Mouse (Mus musculus) thymus, postnatal 25 days (tissue): ENCODE results near the gene Tamm41.
A peak's percentile ranks its signal among the peaks of the same experiment; 100 is the strongest.

Experiments used
- DNase-seq: peaks from one replicate; pipeline ENCODE4 v3.0.0; 2022

Gene Tamm41

GRCm38 (mm10) chr6:114970895-114971294, 66.8 kb downstream of the Tamm41 start:
- peak; percentile 11 for DNase-seq

GRCm38 (mm10) chr6:114970386-114970785, 67.3 kb downstream of the Tamm41 start:
- DNase-seq: no peak

GRCm38 (mm10) chr6:114969213-114970120, 68.2 kb downstream of the Tamm41 start, which contains the start of gene Vgll4:
Gene Vgll4, minus strand, starts transcription at chr6:114969994.
- peak; percentile 8 for DNase-seq

GRCm38 (mm10) chr6:114968361-114969212, 69.1 kb downstream of the Tamm41 start:
- DNase-seq: peak; percentile 33

- DNase-seq: no peak
Measured at GRCm38 (mm10) chr6:114967623-114968022, 70.1 kb downstream of the Tamm41 start.

GRCm38 (mm10) chr6:114966396-114967154, 71.1 kb downstream of the Tamm41 start:
- no peak for DNase-seq

- no peak for DNase-seq
Measured at GRCm38 (mm10) chr6:114965802-114966201, 71.9 kb downstream of the Tamm41 start.

- no peak for DNase-seq
Measured at GRCm38 (mm10) chr6:114965396-114965795, 72.3 kb downstream of the Tamm41 start.

- DNase-seq: no peak
Measured at GRCm38 (mm10) chr6:114964235-114964634, 73.4 kb downstream of the Tamm41 start.

GRCm38 (mm10) chr6:114963636-114964035, 74.0 kb downstream of the Tamm41 start:
- no peak for DNase-seq

- DNase-seq: no peak
Measured at GRCm38 (mm10) chr6:114961276-114962068, 76.2 kb downstream of the Tamm41 start.

GRCm38 (mm10) chr6:114959012-114959398, 78.7 kb downstream of the Tamm41 start:
- DNase-seq: no peak

- DNase-seq: no peak
Measured at GRCm38 (mm10) chr6:114958249-114959011, 79.2 kb downstream of the Tamm41 start.

GRCm38 (mm10) chr6:114957756-114958155, 79.9 kb downstream of the Tamm41 start:
- DNase-seq: no peak

GRCm38 (mm10) chr6:114954496-114954895, 83.2 kb downstream of the Tamm41 start:
- DNase-seq: no peak
